Mouse (Mus musculus) intestine, embryonic 16.5 days (tissue): ENCODE data around the gene Afap1. TPM values are rescaled to one million over a fixed set of nuclear protein-coding genes. Genes with fewer than 3 reads are reported as not detected.

ENCODE experiments used
- polyA plus RNA-seq: library from polyadenylated mRNA; unstranded; fragments of >200 nt; fragmentation: Nextera tagmentation; extraction: Ambion mirVana; gene quantifications from 2 replicates; pipeline ENCODE4 v1.2.1, GENCODE M21; 2015

Afap1 gene
- polyA plus RNA-seq, 1 experiment from 2014 or later = 12.6 TPM

Other genes with a start within 250 kb of the Afap1 start
- gene Htra3, start 213.5 kb upstream of the Afap1 start, polyA plus RNA-seq = 53.5 and 58.1 TPM in 2 replicates
- 18.4 and 20.5 TPM in 2 replicates for gene Sh3tc1, start 153.3 kb upstream of the Afap1 start, polyA plus RNA-seq
- 5.4 and 5.7 TPM in 2 replicates for gene Ablim2, start 135.4 kb upstream of the Afap1 start, polyA plus RNA-seq